8 mouse cellular contexts compared by ENCODE assay signal in the genomic region with DNA sequence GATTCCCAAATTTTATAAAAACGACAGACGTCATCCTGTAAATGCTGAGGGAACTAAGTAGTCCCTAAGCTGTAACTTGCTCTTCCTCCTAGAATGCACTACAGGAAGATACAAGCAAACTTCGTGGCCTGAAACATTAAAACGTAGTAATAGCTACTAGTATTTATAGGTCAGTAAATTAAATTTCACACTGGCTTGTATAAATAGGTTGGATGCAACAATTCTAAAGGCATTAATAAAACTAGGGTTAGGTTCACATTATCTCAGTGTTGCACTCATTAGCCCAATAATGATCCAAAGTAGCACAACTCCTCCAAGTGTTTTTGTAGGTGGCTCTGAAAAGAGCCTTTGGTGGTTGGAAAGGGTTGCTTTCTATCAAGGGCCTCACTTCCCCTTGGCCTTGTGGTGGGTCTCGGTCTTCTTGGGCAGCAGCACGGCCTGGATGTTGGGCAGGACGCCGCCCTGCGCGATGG. TPM values are rescaled to one million over a fixed set of nuclear protein-coding genes. Genes with fewer than 3 reads are reported as not detected.
A peak's percentile ranks its signal among the peaks of the same experiment; 100 is the strongest.
DNase-seq lines count a peak whose midpoint lies in the region; ATAC-seq and TF ChIP-seq lines count a peak whose summit lies in the region.

No protein-coding gene starts in this region.

- DNase-seq in heart, postnatal 0 days (ENCODE audit: low spot score) = no peak
- DNase-seq in heart, postnatal 36 days = no peak
- peak; percentile 39 for DNase-seq in Muller cell, postnatal 12 days (ENCODE audit: inconsistent ontology term)
- DNase-seq in hindbrain, embryonic 10.5 days (ENCODE audit: low spot score) = peak; percentile 18
- peak; percentile 8 for DNase-seq in mesoderm, embryonic 11.5 days (ENCODE audit: low read depth, low spot score)
- no peak for DNase-seq in B cell, adult 2 months
- DNase-seq in urinary bladder, postnatal 25 days (ENCODE audit: low spot score) = no peak
- no peak for DNase-seq in urinary bladder, postnatal 10 days (ENCODE audit: low spot score)

- peak overlapping the region; percentile 51 for H3K4me3 ChIP-seq in heart, postnatal 0 days (ENCODE audit: low read depth, low read length)
- peak overlapping the region; percentile 54 for H3K4me3 ChIP-seq in hindbrain, embryonic 10.5 days

- H3K4me2 ChIP-seq in heart, postnatal 0 days (ENCODE audit: low read depth, low read length) = peak overlapping the region; percentile 67

- TF ChIP-seq EP300 in heart, postnatal 0 days (IDR thresholded peaks at IDR 0.05; ENCODE audit: low read depth) = no peak

- no peak for ATAC-seq in heart, postnatal 0 days (ENCODE audit: insufficient read depth, low read depth)

- no peak for TF ChIP-seq CTCF in heart, postnatal 0 days (IDR thresholded peaks at IDR 0.05; ENCODE audit: low read depth)

- peak overlapping the region; percentile 94 for H3K27ac ChIP-seq in heart, postnatal 0 days (ENCODE audit: low read depth)
- peak overlapping the region; percentile 95 for H3K27ac ChIP-seq in hindbrain, embryonic 10.5 days

- H3K36me3 ChIP-seq in heart, postnatal 0 days (replicated peaks; ENCODE audit: control insufficient read depth, insufficient read depth, low read length) = no peaks in the 10 kb centered on the region
- H3K36me3 ChIP-seq in hindbrain, embryonic 10.5 days = no peaks in the 10 kb centered on the region

- peaks cover 23% of the 10 kb centered on the region for H3K4me1 ChIP-seq in heart, postnatal 0 days (ENCODE audit: control insufficient read depth, insufficient read depth)
- H3K4me1 ChIP-seq in hindbrain, embryonic 10.5 days (replicated peaks) = peaks cover 57% of the 10 kb centered on the region

- H3K27me3 ChIP-seq in heart, postnatal 0 days (ENCODE audit: control insufficient read depth, insufficient read depth, low read length) = no peaks in the 10 kb centered on the region
- no peaks in the 10 kb centered on the region for H3K27me3 ChIP-seq in hindbrain, embryonic 10.5 days (ENCODE audit: insufficient read depth, poor library complexity, severe bottlenecking)

- H3K9ac ChIP-seq in heart, postnatal 0 days (replicated peaks; ENCODE audit: low read depth, low read length) = peak overlapping the region; percentile 51

- WGBS in heart, postnatal 0 days = 3% methylated on average over 10 of the region's 10 CpGs
- WGBS in hindbrain, embryonic 10.5 days = 3% methylated on average over 10 of the region's 10 CpGs

- intact Hi-C loops in heart, postnatal 36 days (cut with DNase I) = no loop called here

- no peaks in the 10 kb centered on the region for H3K9me3 ChIP-seq in heart, postnatal 0 days (replicated peaks; ENCODE audit: control insufficient read depth, low read length)
- no peaks in the 10 kb centered on the region for H3K9me3 ChIP-seq in hindbrain, embryonic 10.5 days

RNA-seq across cellular contexts. Expression of gene Hist1h2ak, which starts 0.5 kb away (rescaled TPM):
- 128 and 633 TPM in 2 replicates for total RNA-seq in heart, postnatal 0 days (2014; rRNA removed; ENCODE audit: low replicate concordance)
- 10.3 and 10.7 TPM in 2 replicates for polyA plus RNA-seq in heart, postnatal 0 days (2015; fragmentation: Nextera tagmentation; extraction: Ambion mirVana)
- total RNA-seq in heart, postnatal 36 days (2021) = 1 to 10 TPM; 9.0 to 9.3 TPM
- polyA plus RNA-seq in hindbrain, embryonic 10.5 days (2016; fragmentation: Nextera tagmentation; extraction: Ambion mirVana) = 14.0 and 21.0 TPM in 2 replicates

RNA-seq across cellular contexts. Expression of gene Hist1h2bn, which starts 0.8 kb away (rescaled TPM):
- total RNA-seq in heart, postnatal 0 days (2014; rRNA removed; ENCODE audit: low replicate concordance) = 1,069 and 1,692 TPM in 2 replicates
- 0.94 and 2.5 TPM in 2 replicates for polyA plus RNA-seq in heart, postnatal 0 days (2015; fragmentation: Nextera tagmentation; extraction: Ambion mirVana)
- total RNA-seq in heart, postnatal 36 days (2021) = 10 to 100 TPM; 11.8 to 13.3 TPM
- polyA plus RNA-seq in hindbrain, embryonic 10.5 days (2016; fragmentation: Nextera tagmentation; extraction: Ambion mirVana) = 1.0 and 3.4 TPM in 2 replicates

RNA-seq across cellular contexts. Expression of gene Hist1h4k, which starts 2.8 kb away (rescaled TPM):
- total RNA-seq in heart, postnatal 0 days (2014; rRNA removed; ENCODE audit: low replicate concordance) = 470 and 1,132 TPM in 2 replicates
- 0.55 and 1.4 TPM in 2 replicates for polyA plus RNA-seq in heart, postnatal 0 days (2015; fragmentation: Nextera tagmentation; extraction: Ambion mirVana)
- total RNA-seq in heart, postnatal 36 days (2021) = 10 to 100 TPM; 52.5 to 54.1 TPM
- 2.8 and 4.2 TPM in 2 replicates for polyA plus RNA-seq in hindbrain, embryonic 10.5 days (2016; fragmentation: Nextera tagmentation; extraction: Ambion mirVana)

RNA-seq across cellular contexts. Expression of gene Hist1h4j, which starts 18.2 kb away (rescaled TPM):
- total RNA-seq in heart, postnatal 0 days (2014; rRNA removed; ENCODE audit: low replicate concordance) = 962 and 1,129 TPM in 2 replicates
- polyA plus RNA-seq in heart, postnatal 0 days (2015; fragmentation: Nextera tagmentation; extraction: Ambion mirVana) = 0.20 and 0.27 TPM in 2 replicates
- total RNA-seq in heart, postnatal 36 days (2021) = 1 to 10 TPM; 3.6 to 4.6 TPM
- polyA plus RNA-seq in hindbrain, embryonic 10.5 days (2016; fragmentation: Nextera tagmentation; extraction: Ambion mirVana) = 0.58 and 0.85 TPM in 2 replicates

RNA-seq across cellular contexts. Expression of gene Hist1h1b, which starts 27.3 kb away (rescaled TPM):
- 356 and 550 TPM in 2 replicates for total RNA-seq in heart, postnatal 0 days (2014; rRNA removed; ENCODE audit: low replicate concordance)
- 4.7 and 5.4 TPM in 2 replicates for polyA plus RNA-seq in heart, postnatal 0 days (2015; fragmentation: Nextera tagmentation; extraction: Ambion mirVana)
- total RNA-seq in heart, postnatal 36 days (2021) = 10 to 100 TPM in 1 of 2 experiments, 1 to 10 TPM in 1; 9.8 to 10.6 TPM
- polyA plus RNA-seq in hindbrain, embryonic 10.5 days (2016; fragmentation: Nextera tagmentation; extraction: Ambion mirVana) = 39.0 and 41.1 TPM in 2 replicates

Comparison
In these comparisons a context has a peak if more than half of its experiments do, and no peak if none do; other contexts are left out.
1. RNA of gene Hist1h2ak, which starts 0.5 kb away (total RNA-seq): 128 to 633 TPM in heart, postnatal 0 days; 9.0 to 9.3 TPM in heart, postnatal 36 days; every median in the first group is over 10 times any median in the second.
2. RNA of gene Hist1h2bn, which starts 0.8 kb away (total RNA-seq): 1,069 to 1,692 TPM in heart, postnatal 0 days; 11.8 to 13.3 TPM in heart, postnatal 36 days; every median in the first group is over 10 times any median in the second.
3. DNase-seq: peak in Muller cell, postnatal 12 days (single experiment), hindbrain, embryonic 10.5 days (single experiment) and mesoderm, embryonic 11.5 days (single experiment); none in heart, postnatal 0 days (single experiment), heart, postnatal 36 days (0 of 2), B cell, adult 2 months (0 of 2), urinary bladder, postnatal 25 days (single experiment) and urinary bladder, postnatal 10 days (single experiment).